ENCODE assay signal across 8 mouse cellular contexts in genomic region chrX:152768891-152769599, GRCm38 (mm10). TPM values are rescaled to one million over a fixed set of nuclear protein-coding genes. Genes with fewer than 3 reads are reported as not detected.
DNase-seq lines count a peak whose midpoint lies in the region; ATAC-seq and TF ChIP-seq lines count a peak whose summit lies in the region.

TSS of gene Shroom2 (minus strand) at chrX:152769465.

- WGBS in forebrain, embryonic 14.5 days: 29% methylated on average over 48 of the region's 55 CpGs
- 14% methylated on average over 43 of the region's 55 CpGs for WGBS in intestine, embryonic 15.5 days
- WGBS in limb, embryonic 12.5 days: 20% methylated on average over 55 of the region's 55 CpGs
- 17% methylated on average over 54 of the region's 55 CpGs for WGBS in midbrain, embryonic 14.5 days

- H3K9me3 ChIP-seq in forebrain, embryonic 14.5 days (replicated peaks; ENCODE audit: control insufficient read depth, low read length): no peaks in the 10 kb centered on the region
- no peaks in the 10 kb centered on the region for H3K9me3 ChIP-seq in intestine, embryonic 15.5 days
- no peaks in the 10 kb centered on the region for H3K9me3 ChIP-seq in limb, embryonic 12.5 days
- H3K9me3 ChIP-seq in midbrain, embryonic 14.5 days (ENCODE audit: control insufficient read depth, low read length): no peaks in the 10 kb centered on the region

- CTCF ChIA-PET in Patski (lab: Charles Lee): interaction anchor here (1.0 to 1.3 kb wide), 2 partner anchors 28 to 31 kb away, joined by 3 read pairs; no protein-coding TSS in a partner anchor

- peak within 1 kb of the TSS; percentile 61 for H3K4me2 ChIP-seq in forebrain, embryonic 14.5 days (ENCODE audit: low read length)
- H3K4me2 ChIP-seq in intestine, embryonic 15.5 days (replicated peaks): peak within 1 kb of the TSS; percentile 60
- H3K4me2 ChIP-seq in limb, embryonic 12.5 days: peak within 1 kb of the TSS; percentile 60
- peak within 1 kb of the TSS; percentile 67 for H3K4me2 ChIP-seq in midbrain, embryonic 14.5 days (ENCODE audit: low read length)

- POLR2A ChIA-PET in Patski (lab: Charles Lee): no interaction called here

- no peak for ATAC-seq in cerebellum, adult (ENCODE audit: insufficient number of reproducible peaks, low FRiP score, low TSS enrichment)
- peak; percentile 55 for ATAC-seq in Patski
- ATAC-seq in forebrain, embryonic 14.5 days: peak; percentile 88
- peak; percentile 78 for ATAC-seq in intestine, embryonic 15.5 days
- peak; percentile 75 for ATAC-seq in limb, embryonic 12.5 days (ENCODE audit: insufficient number of reproducible peaks, insufficient read depth, low FRiP score, low TSS enrichment, low read depth)
- ATAC-seq in midbrain, embryonic 14.5 days (ENCODE audit: low FRiP score, low TSS enrichment): peak; percentile 78
- ATAC-seq in erythroid progenitor cell, adult 5-6 weeks (replicated peaks; ENCODE audit: low FRiP score, poor library complexity, severe bottlenecking): no peak

- no peaks in the 10 kb centered on the region for H3K36me3 ChIP-seq in forebrain, embryonic 14.5 days (ENCODE audit: control insufficient read depth, insufficient read depth, low read length)
- H3K36me3 ChIP-seq in intestine, embryonic 15.5 days: no peaks in the 10 kb centered on the region
- H3K36me3 ChIP-seq in limb, embryonic 12.5 days: no peaks in the 10 kb centered on the region
- no peaks in the 10 kb centered on the region for H3K36me3 ChIP-seq in midbrain, embryonic 14.5 days (ENCODE audit: control insufficient read depth, insufficient read depth, low read length)

- peak within 1 kb of the TSS; percentile 61 for H3K9ac ChIP-seq in forebrain, embryonic 14.5 days (ENCODE audit: low read length)
- H3K9ac ChIP-seq in intestine, embryonic 15.5 days: peak within 1 kb of the TSS; percentile 61
- peak within 1 kb of the TSS; percentile 61 for H3K9ac ChIP-seq in limb, embryonic 12.5 days (replicated peaks)
- H3K9ac ChIP-seq in midbrain, embryonic 14.5 days (replicated peaks; ENCODE audit: low read length): peak within 1 kb of the TSS; percentile 42; the same call in 1 of the 2 replicates

- H3K4me1 ChIP-seq in forebrain, embryonic 14.5 days (ENCODE audit: control insufficient read depth, insufficient read depth, low read length): no peaks in the 10 kb centered on the region
- no peaks in the 10 kb centered on the region for H3K4me1 ChIP-seq in intestine, embryonic 15.5 days (replicated peaks)
- H3K4me1 ChIP-seq in limb, embryonic 12.5 days (replicated peaks): no peaks in the 10 kb centered on the region
- H3K4me1 ChIP-seq in midbrain, embryonic 14.5 days (ENCODE audit: control insufficient read depth, insufficient read depth, low read length): no peaks in the 10 kb centered on the region

- peaks cover 14% of the 10 kb centered on the region for H3K27me3 ChIP-seq in Patski
- H3K27me3 ChIP-seq in forebrain, embryonic 14.5 days (replicated peaks; ENCODE audit: control insufficient read depth, insufficient read depth, low read length): no peaks in the 10 kb centered on the region
- 0 out of 2 replicates have a peak, but pooled peaks cover 7% of the 10 kb centered on the region for H3K27me3 ChIP-seq in intestine, embryonic 15.5 days (replicated peaks)
- peaks cover 34% of the 10 kb centered on the region for H3K27me3 ChIP-seq in limb, embryonic 12.5 days
- peaks cover 11% of the 10 kb centered on the region for H3K27me3 ChIP-seq in midbrain, embryonic 14.5 days (ENCODE audit: control insufficient read depth, insufficient read depth, low read length)

- in situ Hi-C loops in Patski (cut with MboI; ENCODE audit: low pct_unique_long_range_greater_than_20kb): loop anchor here (5.0 kb wide), 1 partner anchor 62 kb away; no protein-coding TSS in a partner anchor

- H3K27ac ChIP-seq in forebrain, embryonic 14.5 days (ENCODE audit: low read depth, low read length): no peak within 1 kb of the TSS
- H3K27ac ChIP-seq in intestine, embryonic 15.5 days: peak within 1 kb of the TSS; percentile 79
- peak within 1 kb of the TSS; percentile 41; the same call in 1 of the 2 replicates for H3K27ac ChIP-seq in limb, embryonic 12.5 days
- no peak within 1 kb of the TSS for H3K27ac ChIP-seq in midbrain, embryonic 14.5 days (replicated peaks; ENCODE audit: low read depth, low read length)

- no peak for TF ChIP-seq CTCF in Patski (IDR thresholded peaks at IDR 0.05)

- peak; percentile 2 to 8 for DNase-seq in cerebellum, postnatal 10 days
- DNase-seq in Patski (ENCODE audit: low read depth, low spot score): no peak
- no peak for DNase-seq in forebrain, embryonic 14.5 days (ENCODE audit: low spot score)
- peak; percentile 14 for DNase-seq in midbrain, embryonic 14.5 days

- H3K4me3 ChIP-seq in forebrain, embryonic 14.5 days (ENCODE audit: low read depth, low read length): peak within 1 kb of the TSS; percentile 49
- H3K4me3 ChIP-seq in intestine, embryonic 15.5 days (replicated peaks): peak within 1 kb of the TSS; percentile 58
- peak within 1 kb of the TSS; percentile 59 for H3K4me3 ChIP-seq in limb, embryonic 12.5 days (replicated peaks)
- H3K4me3 ChIP-seq in midbrain, embryonic 14.5 days (replicated peaks; ENCODE audit: low read depth, low read length): peak within 1 kb of the TSS; percentile 47

RNA-seq across cellular contexts. Expression of gene Shroom2, which starts in this region (rescaled TPM):
- 18.7 TPM for polyA plus RNA-seq in Patski (2021)
- polyA plus RNA-seq in forebrain, embryonic 14.5 days (2014; fragmentation: Nextera tagmentation; extraction: Ambion mirVana): 26.5 and 36.7 TPM in 2 replicates
- polyA plus RNA-seq in intestine, embryonic 15.5 days (2015; fragmentation: Nextera tagmentation; extraction: Ambion mirVana): 5.6 TPM in 2 replicates
- 6.6 and 7.3 TPM in 2 replicates for polyA plus RNA-seq in limb, embryonic 12.5 days (2016; fragmentation: Nextera tagmentation; extraction: Ambion mirVana)
- 93.7 and 95.6 TPM in 2 replicates for polyA plus RNA-seq in midbrain, embryonic 14.5 days (2014; fragmentation: Nextera tagmentation; extraction: Ambion mirVana)
- total RNA-seq in erythroid progenitor cell, adult 5-6 weeks (2015; ENCODE audit: low replicate concordance): not detected in 2 replicates
- total RNA-seq in erythroid progenitor cell, adult 5-6 weeks (2017; ENCODE audit: low replicate concordance): not detected in 2 replicates

Comparison
In these comparisons a context has a peak if more than half of its experiments do, and no peak if none do; other contexts are left out.
1. DNase-seq: peak in cerebellum, postnatal 10 days (2 of 2) and midbrain, embryonic 14.5 days (single experiment); none in Patski (single experiment) and forebrain, embryonic 14.5 days (single experiment).
2. ATAC-seq: peak in Patski (single experiment), forebrain, embryonic 14.5 days (single experiment), intestine, embryonic 15.5 days (single experiment), limb, embryonic 12.5 days (single experiment) and midbrain, embryonic 14.5 days (single experiment); none in cerebellum, adult (single experiment) and erythroid progenitor cell, adult 5-6 weeks (single experiment).
3. H3K27ac ChIP-seq: peak in intestine, embryonic 15.5 days (single experiment) and limb, embryonic 12.5 days (single experiment); none in forebrain, embryonic 14.5 days (single experiment) and midbrain, embryonic 14.5 days (single experiment).
4. Peak in every context shown above with its lines, with median percentiles within 50 percentile points of each other: H3K4me2 ChIP-seq, H3K4me3 ChIP-seq and H3K9ac ChIP-seq.